Mouse (Mus musculus) megakaryocyte, adult 5-6 weeks (primary cell): ENCODE data around the gene Gins1. TPM values are rescaled to one million over a fixed set of nuclear protein-coding genes. Genes with fewer than 3 reads are reported as not detected.
"Not testable (repeated sequence)": the region's sequence is repeated elsewhere in the genome, so short reads cannot be mapped to it uniquely, and the experiment has no call there.

Source experiments
- ATAC-seq: 2 replicates; pipeline ENCODE4 v1.8.0; 2016; ENCODE audit warnings: mild to moderate bottlenecking, inconsistent platforms; ENCODE audit not compliant: poor library complexity, severe bottlenecking
- total RNA-seq, 2 experiments: library from RNA; stranded (forward) in 1 of 2; stranded (reverse) in 1 of 2; fragments of 153-499, 151-499 nt in 1 of 2; fragments of 221-1000, 200-1000 nt in 1 of 2; gene quantifications; 2 replicates each; pipeline versions ENCODE4 v1.2.3 to v1.2.4; 2015 to 2017

The Gins1 gene
- total RNA-seq, 2 experiments from 2014 or later: 53.1 to 69.8 TPM

GRCm38 (mm10) chr2:150909429-150910039, 4.3 kb downstream of the Gins1 start:
- ATAC-seq: peak; percentile 93

- no peak for ATAC-seq
Measured at GRCm38 (mm10) chr2:150910295-150910881, 5.2 kb downstream of the Gins1 start.

GRCm38 (mm10) chr2:150914781-150915515, 9.7 kb downstream of the Gins1 start:
- 0 out of 2 replicates have a peak, but pooled peaks have one; percentile 40 for ATAC-seq

- no peak for ATAC-seq
Measured at GRCm38 (mm10) chr2:150915786-150916185, 10.6 kb downstream of the Gins1 start.

- ATAC-seq: no peak
Measured at GRCm38 (mm10) chr2:150918720-150919119, 13.5 kb downstream of the Gins1 start.

- no peak for ATAC-seq
Measured at GRCm38 (mm10) chr2:150920543-150920942, 15.3 kb downstream of the Gins1 start.

GRCm38 (mm10) chr2:150921697-150922096, 16.5 kb downstream of the Gins1 start:
- peak; percentile 96 for ATAC-seq

- ATAC-seq: peak; percentile 31; the same call in 1 of the 2 replicates
Measured at GRCm38 (mm10) chr2:150922165-150922564, 17.0 kb downstream of the Gins1 start.

- no peak for ATAC-seq
Measured at GRCm38 (mm10) chr2:150923026-150923425, 17.8 kb downstream of the Gins1 start.

GRCm38 (mm10) chr2:150923505-150923904, 18.3 kb downstream of the Gins1 start:
- no peak for ATAC-seq

- ATAC-seq: no peak
Measured at GRCm38 (mm10) chr2:150927038-150927720, 22.0 kb downstream of the Gins1 start.

GRCm38 (mm10) chr2:150929156-150929555, 24.0 kb downstream of the Gins1 start:
- no peak for ATAC-seq

- no peak for ATAC-seq
Measured at GRCm38 (mm10) chr2:150930806-150931205, 25.6 kb downstream of the Gins1 start.

GRCm38 (mm10) chr2:150933482-150933881, 28.3 kb downstream of the Gins1 start:
- no peak for ATAC-seq

- ATAC-seq: no peak
Measured at GRCm38 (mm10) chr2:150934659-150935058, 29.5 kb downstream of the Gins1 start.

- ATAC-seq: no peak
Measured at GRCm38 (mm10) chr2:150944017-150944416, 38.8 kb downstream of the Gins1 start.

- not testable (repeated sequence) for ATAC-seq
Measured at GRCm38 (mm10) chr2:150947341-150947740, 42.1 kb downstream of the Gins1 start.

GRCm38 (mm10) chr2:150947880-150948611, 42.8 kb downstream of the Gins1 start:
- ATAC-seq: not testable (repeated sequence)

- no peak for ATAC-seq
Measured at GRCm38 (mm10) chr2:150948786-150949185, 43.6 kb downstream of the Gins1 start.

- ATAC-seq: no peak
Measured at GRCm38 (mm10) chr2:150949652-150950051, 44.5 kb downstream of the Gins1 start.

- no peak for ATAC-seq
Measured at GRCm38 (mm10) chr2:150950056-150950455, 44.9 kb downstream of the Gins1 start.
